Mouse (Mus musculus) left cerebral cortex, adult 9 months (tissue): ENCODE results near the gene Metap1.
A peak's percentile ranks its signal among the peaks of the same experiment; 100 is the strongest.
"Not testable (repeated sequence)": the region's sequence is repeated elsewhere in the genome, so short reads cannot be mapped to it uniquely, and the experiment has no call there.

Experiments used
- DNase-seq, 2 experiments: peaks; one replicate each; pipeline ENCODE4 v3.0.0; 2022; ENCODE audit warnings: low spot score in 2 of 2

The Metap1 gene

DNA sequence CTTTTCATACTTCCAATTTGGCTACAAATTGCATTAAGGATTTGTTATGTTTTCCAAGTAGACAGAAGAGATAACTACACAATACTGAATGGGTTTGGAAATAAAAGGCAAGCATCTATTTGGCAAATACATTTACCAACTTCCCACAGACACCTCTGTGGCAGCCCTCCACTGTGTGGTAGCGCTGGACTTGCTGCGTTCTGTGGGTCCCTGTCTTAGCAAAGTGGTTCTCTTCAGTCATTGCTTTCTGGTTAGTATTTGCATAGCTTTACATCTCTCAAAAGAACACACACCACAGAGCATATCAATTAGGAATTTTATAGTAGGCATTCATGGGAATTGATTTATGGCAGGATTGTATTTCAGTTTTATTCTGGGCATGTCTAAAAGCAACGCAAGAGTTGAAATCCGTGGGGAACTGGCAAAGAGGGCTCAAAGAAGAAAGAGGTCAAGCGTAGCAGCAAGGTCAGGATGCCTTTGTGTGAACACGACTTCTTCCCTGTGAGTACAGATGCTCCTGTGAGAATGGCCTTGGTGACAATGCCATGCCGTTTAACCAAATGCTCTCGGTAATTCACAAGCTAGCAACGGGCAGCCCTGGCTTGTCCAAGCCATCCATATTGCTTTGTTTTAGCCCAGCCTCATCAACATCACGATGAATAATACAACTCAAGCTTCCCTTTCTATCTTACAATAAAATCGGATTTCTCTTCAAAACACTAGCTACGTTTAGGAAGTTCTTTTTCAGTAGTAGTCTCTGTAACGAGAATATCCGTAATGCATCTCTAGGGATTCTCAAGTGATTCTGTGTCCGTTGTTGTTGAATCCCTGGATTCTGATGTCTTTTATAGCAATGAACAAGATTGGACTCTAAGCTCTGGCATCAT lies 10.8 kb upstream of the Metap1 start:
- DNase-seq: no peak

DNA sequence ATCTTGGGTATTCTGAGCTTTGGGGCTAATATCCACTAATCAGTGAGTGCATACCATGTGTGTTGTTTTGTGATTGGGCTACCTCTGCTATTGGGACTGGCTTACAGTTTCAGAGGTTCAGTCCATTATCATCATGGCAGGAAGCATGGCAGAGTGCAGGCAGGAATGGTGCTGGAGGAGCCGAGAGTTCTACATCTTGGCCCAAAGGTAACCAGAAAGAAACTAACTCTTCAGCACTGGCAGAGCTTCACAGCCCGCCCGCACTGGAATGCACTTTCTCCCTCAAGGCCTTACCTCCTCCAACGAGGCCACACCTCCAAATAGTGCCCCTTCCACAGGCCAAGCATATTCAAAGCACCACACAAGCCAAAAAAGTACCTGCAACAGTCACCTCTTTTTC lies 9.4 kb upstream of the Metap1 start:
- no peak for DNase-seq

DNA sequence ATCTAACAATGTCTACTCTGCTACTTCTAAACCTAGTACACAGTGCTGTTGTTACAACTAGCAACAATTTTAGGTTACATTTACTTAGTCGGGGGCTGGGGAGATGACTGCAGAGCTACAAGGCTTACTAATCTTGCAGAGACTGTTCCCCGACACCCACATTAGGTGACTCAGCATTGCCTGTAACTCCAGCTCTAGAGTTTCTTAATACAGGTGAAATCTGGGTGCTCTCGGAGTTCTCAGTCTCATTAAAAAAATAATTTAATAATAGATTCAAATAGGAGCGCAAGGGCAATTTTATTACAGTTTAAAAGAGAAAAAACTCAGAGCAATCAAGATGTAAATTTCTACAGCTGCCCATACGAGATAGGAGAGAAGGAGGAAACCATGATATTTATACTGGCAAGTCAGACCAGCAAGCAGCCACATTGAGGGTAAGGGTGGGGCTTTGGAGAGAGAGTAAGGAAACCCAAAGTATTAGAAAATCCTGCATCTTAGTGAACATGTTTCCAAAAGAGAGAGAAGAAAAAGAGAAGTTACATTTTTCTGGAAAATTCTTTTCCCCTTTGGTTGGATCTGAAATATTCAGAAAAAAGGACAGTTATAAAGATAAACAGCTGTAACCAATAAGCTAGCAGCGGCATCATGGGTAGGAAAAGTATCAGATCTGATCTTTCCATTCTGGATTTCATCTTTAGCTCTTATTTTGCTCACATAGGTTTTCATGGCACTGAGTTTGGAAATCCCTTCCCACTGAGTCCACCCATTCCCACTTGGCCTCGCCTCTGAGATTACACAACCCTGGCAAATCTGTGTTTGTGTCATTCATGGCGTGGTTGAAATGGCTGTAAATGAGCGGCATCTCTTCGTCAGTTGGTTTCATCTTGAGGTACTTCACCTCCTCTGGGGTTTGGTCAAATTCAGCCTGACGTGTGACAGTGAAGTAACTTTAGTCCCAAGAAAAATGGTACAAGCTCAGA lies 6.1 kb upstream of the Metap1 start:
- DNase-seq: peak in 1 of 2 experiments; percentile 15

DNA sequence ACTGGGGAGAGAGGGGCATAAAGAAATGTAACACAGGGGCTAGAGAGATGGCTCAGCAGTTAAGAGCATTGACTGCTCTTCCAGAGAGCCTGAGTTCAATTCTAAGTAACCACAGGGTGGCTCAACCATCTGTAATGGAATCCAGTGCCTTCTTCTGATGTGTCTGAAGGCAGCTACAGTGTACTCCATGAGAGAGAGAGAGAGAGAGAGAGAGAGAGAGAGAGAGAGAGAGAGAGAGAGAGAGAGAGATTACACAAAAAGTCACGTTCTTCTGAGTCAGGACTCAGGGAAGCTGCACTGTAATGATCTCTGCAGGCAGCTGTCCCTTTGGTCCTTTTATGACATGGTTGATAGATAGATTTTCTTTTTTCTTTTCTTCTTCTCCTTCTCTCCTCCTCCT lies 5.2 kb upstream of the Metap1 start:
- no peak for DNase-seq

DNA sequence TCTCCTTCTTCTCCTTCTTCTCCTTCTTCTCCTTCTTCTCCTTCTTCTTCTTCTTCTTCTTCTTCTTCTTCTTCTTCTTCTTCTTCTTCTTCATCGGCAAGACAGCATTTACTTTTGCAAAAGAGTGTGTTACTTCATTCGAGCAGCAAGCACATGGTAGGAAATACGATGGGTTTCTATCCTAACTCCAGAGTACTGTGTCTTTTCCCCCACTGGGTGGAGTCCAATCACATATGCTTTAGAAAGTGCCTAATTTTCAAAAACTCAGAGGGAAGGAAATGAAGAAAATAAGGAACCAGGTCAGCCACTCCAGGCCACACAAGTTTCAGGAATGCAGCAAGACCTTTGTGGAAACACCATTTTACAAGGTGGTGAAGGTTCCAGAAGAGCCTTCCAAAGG lies 4.4 kb upstream of the Metap1 start:
- no peak for DNase-seq

DNA sequence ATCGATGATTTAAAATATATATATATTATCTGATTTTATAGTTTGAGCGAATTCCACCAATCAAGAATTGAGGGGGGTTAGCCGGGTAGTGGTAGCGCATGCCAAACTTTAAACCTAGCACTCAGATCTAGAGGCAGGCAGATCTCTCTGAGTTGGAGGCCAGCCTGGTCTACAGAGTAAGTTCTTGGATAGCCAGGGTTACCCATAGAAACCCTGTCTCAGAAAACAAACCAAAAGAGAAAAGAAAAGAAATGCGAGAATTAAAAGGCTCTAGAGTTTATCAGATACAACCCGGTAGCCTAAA lies 671 bp upstream of the Metap1 start:
- DNase-seq: peak in 1 of 2 experiments; percentile 6

DNA sequence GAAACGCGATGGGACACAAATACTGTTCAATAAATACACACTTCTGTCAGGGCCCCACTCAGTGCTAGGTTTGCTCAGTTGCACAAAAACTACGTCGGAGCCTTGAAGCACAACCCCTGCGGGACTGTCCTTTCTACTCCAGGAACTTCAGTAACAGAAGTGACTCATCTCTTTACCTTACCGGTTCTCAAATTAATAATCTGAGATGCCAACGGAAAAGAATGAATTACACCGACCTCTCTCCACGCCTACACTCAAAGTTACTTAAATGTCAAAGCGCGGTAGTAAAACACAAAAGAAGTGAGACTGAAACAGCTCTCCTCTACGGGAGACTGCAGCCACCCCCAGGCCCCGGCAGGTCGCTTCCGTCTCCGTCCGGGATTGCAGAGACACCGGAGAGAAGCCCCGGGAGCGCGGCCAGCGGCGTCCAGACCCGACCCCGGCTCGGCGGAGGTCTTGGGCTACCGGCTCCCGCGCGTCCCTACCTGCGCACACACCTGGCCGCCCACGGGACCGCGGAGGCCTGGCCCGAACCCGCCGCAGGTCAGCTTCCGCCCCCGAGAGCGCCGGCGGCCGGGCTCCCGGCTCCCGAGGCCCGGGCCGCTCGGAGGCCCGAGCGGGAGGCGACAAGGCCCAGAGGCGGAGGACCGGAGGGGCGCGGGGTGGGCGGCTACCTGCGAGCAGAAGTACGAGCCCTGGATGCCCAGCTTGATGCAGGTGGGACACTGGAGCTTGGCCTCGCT lies 560 bp downstream of the Metap1 start:
- DNase-seq: peak in 1 of 2 experiments; percentile 3

DNA sequence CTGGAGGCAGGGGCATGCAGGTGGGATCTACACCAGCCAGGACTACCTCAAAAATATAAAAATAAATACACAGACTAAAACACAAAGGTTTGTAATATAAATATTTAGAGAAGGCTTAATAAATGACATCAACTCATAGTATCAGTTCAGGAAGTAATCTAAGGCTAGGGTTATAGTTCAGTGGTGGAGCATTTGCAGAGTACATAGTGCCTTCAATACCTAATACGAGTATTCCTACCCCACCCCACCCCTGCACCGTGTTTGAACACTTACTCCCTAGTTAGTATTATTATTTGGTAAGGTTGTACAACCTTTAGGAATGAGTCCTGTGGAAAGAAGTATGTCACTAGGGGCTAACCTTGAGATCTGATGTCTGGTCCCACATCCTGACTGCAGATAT lies 6.1 kb downstream of the Metap1 start:
- no peak for DNase-seq

DNA sequence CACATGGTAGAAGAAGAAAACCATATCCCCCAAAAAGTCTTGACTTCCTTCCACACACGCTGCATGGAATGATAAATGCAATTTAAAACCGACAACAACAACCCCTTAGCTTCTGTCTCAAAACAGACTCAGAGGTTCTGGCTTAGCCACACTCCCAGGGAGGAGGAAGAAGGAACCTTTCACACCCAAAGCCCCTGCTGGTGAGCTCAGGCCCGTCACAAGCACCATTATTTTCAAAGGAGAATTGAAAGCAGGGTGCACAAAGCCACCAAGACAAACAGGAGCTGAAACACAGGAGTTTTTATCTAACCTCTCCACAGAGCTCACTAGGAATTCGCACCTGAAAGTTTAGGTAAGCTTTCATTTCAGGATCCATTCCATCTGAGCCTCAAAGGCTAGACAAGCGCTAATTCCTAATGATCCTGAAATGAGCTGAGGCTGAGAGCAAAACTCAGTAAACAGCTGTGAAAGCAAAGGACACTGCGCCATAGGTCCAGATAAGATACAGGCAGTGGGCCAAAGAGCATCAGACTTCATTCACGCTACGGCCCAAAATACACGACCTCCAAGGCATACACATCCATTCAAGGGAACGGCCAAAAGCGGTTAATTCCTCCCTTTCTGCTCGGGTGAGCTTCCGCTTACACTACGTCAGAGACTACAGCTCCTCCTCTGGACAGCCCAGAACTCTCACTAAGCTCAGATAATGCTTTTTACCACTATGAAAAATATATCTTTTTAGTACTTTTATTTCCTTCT lies 7.6 kb downstream of the Metap1 start:
- DNase-seq: no peak

DNA sequence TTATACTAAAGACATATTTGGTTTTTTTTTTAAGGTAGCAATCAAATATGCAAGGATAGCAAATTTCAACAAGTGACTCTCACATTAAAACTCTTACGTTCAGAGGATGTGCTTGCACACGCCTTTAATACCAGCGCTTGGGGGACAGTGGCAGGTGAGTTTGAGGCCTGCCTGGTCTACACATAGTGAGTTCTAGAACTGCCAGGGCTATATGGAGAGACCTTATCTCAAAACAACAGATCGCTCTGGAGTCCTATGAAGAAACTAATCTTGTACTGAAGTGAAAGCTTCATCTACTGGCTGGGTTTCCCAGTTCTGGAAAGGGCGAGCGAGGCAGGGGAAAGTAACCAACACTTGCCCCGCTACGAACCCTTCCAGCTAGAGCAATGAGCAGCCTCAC lies 9.8 kb downstream of the Metap1 start:
- no peak for DNase-seq

DNA sequence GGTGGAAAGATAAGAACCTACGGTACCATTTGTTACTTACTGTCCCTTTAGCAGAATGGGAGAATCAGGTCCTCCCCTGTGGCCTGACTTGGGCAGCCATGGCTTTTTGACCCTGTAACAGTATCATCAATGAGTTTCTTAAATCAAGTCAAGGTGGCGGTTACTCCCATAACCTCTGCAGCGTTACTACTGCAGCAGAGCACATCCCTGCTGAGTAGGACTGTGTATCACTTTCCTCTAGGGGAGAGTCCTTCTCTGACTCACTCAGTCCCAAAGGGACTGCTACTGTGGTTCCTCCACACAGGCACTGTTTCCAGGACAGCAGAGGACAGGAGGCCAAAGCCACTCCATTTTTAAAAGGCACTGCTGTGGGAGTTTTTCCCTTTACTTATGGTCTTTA lies 18.2 kb downstream of the Metap1 start:
- DNase-seq: no peak

DNA sequence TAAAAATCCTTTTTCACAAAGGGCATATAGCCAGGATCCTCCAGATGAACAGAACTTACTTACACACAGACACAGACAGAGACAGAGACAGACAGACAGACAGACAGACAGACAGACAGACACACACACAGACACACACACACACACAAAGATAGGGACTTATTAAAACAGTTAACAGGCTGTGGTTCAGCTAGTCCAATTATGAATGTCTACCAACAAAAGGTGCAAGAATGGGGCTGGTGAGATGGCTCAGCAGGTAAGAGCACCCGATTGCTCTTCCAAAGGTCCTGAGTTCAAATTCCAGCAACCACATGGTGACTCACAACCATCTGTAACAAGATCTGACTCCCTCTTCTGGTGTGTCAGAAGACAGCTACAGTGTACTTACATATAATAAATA lies 22.7 kb downstream of the Metap1 start:
- DNase-seq: not testable (repeated sequence)

DNA sequence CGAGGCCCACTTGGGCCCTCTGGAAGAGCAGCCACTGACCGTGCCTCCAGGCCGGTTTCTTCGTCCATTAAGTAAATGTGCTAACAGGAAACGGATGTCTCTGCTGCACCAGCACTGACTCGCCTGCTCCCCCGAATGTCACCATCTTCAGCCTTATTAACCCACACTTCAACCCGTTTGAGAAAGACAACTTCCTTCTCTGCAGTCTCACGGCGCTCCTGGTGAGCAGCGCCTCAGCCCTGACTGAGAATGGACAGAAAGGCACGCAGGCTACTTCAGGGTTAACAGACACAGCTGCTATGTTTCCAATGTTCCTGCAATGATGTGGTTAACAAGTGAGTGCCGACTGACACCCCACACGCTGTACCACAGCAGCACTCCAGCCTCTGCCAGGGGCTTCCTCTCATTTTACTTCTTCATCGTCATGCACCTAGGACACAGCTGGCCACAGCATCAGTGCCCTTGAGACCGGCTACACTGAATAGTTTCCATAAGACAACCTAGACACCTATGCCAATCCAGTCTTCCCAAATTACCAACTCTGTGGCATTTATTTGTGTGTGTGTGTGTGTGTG lies 24.7 kb downstream of the Metap1 start:
- no peak for DNase-seq

DNA sequence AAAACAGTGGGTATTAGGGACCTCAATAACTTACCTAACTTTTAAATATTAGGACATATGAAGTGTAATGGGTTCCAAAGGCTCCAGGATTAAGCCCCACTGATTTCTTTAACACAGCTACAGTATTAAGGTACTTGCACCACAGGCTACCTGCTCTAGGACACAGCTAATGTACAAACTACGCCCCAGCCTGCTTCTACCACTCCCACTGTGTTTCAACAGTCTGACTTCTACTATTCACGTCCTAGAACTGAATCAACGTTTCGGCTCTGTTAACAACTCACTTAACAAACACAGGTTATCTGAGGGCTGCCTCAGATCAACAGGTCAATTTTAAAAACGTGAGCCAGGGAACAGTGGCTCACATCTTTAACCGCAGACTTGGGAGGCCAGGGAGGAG lies 25.5 kb downstream of the Metap1 start:
- no peak for DNase-seq

DNA sequence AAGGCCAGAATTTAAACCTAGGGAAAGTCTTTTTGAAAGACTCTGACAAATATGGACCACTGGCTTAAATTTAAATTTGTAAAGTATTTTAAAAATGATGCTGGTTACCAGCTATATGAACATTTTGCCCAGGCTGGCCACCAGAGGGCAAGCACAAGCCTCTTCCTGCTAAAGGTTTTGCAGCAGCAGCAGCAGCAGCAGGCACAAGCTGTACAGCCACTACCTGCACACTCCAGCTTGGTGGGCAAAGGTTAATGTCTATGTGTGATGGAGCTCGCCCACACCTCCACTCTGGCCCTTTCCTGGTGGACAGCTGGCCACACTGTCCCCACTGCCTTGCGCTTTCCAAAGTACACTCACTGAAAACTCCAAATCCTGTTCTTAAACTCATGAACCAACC lies 26.2 kb downstream of the Metap1 start:
- no peak for DNase-seq

DNA sequence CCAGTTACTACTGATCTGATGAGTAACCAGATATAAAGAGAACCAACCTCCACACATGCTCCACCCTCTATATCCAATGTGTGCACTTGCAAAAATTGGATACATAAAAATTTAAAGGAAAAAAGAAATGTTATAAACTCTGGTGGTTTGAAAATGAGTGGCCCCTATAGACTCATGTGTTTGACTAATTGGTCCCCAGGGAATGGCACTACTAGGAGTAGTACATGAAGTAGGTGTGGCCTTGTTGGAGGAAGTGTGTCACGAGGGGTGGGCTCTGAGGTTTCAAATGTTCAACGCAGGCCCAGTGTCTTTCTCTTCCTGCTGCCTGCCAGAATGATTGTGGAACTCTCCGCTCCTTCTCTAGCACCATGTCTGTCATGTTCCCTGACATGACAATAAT lies 27.5 kb downstream of the Metap1 start:
- no peak for DNase-seq

DNA sequence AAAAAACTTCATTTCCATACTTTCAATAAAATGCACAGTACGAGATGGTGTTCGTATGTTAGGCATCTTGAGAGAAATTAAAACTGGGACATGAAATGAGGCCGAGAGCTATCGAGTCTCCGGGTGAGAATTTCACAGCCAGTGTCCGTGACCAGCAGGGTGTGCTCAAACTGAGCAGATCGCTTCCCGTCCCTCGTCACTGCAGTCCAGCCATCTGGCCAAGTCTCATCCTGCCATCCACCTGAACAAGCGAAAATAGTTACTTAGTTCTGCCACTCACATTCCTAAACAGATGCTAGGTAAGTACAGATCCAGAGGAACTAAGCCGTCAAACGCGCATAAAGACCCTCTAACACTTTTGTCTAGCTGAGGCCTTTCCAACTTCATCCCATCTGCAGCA lies 29.1 kb downstream of the Metap1 start:
- DNase-seq: peak in 1 of 2 experiments; percentile 40

DNA sequence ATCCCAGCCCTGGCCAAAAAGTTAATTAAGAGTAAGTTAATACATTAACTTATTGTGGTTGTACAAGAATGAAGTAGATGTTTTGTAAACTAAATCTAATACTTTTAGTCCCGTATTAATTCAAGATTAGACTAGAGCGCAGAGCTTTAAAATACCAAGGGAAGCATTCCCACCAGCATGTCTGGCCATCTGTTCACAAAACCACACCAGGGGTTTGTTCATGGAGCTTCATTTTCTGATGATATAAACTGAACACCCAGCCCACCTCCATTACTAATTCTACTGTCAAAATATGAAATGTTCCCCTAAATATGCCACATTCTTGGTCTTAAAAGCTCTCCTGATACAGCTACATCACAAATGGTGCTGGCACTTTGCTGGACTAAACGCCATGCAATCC lies 30.9 kb downstream of the Metap1 start:
- no peak for DNase-seq

DNA sequence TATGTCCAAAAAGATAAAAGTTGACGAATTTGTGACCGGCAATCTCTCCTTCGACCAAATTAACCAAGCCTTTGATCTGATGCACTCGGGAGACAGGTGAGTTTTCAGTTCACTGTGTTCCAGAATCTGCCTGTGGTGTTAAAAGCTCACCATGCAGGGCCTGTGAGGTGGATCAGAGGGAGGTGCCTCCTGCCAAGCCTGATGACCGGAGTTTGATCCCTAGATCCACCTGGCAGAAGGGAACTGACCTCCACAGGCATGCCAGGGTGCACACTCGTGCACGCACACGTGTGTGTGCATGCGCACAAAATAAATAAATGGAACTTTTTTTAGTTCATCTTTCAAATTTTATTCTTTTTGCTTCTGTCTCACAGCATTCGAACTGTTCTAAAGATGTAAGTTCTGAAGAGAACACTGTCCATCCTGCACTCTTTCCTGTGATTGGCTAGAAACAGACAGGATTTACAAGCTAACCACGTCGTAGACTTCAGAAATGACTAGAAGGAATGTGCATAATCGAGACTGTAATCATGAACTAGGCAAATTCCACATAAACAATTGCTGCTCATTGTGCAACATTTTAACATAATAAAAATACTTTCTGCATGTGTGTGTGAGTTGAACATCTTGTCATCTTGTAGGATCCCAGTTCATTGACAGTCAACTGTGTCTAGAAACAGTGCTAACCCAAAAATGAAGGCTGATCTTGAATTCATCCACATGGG lies 34.4 kb downstream of the Metap1 start:
- no peak for DNase-seq

DNA sequence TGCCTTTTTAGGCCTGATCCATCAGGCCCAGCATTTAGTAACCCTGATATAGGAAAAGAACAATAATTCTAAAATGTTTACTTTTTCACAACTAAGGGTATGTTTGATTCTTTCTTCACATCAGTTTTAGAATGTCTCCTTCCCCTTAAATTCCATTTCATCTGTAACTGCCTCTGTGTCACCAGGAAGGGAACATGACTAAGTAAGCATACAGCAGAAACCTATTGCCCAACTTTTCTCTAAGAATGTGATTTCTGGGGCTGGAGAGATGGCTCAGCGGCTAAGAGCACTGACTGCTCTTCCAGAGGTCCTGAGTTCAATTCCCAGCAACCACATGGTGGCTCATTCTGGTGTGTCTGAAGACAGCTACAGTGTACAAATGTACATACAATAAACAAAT lies 35.1 kb downstream of the Metap1 start:
- DNase-seq: no peak
